Mouse (Mus musculus) granulocyte monocyte progenitor cell, adult 5-6 weeks (primary cell): ENCODE results near the gene Cdkal1. TPM values are rescaled to one million over a fixed set of nuclear protein-coding genes. Genes with fewer than 3 reads are reported as not detected.

Experiments
- ATAC-seq: replicated peaks from 2 replicates; pipeline ENCODE4 v1.8.0; 2016; ENCODE audit warnings: mild to moderate bottlenecking, moderate TSS enrichment, inconsistent platforms; ENCODE audit not compliant: poor library complexity, severe bottlenecking
- total RNA-seq, 2 experiments: library from RNA; stranded (forward) in 1 of 2; stranded (reverse) in 1 of 2; fragments of 200-712, 200-1000 nt in 1 of 2; fragments of >200 nt in 1 of 2; fragmentation: Nextera tagmentation in 1 of 2; gene quantifications; 2 replicates each; pipeline ENCODE4 v1.2.3; 2014 to 2017

Gene Cdkal1
- total RNA-seq, 2 experiments from 2014 or later, result 21.8 to 30.4 TPM

DNA sequence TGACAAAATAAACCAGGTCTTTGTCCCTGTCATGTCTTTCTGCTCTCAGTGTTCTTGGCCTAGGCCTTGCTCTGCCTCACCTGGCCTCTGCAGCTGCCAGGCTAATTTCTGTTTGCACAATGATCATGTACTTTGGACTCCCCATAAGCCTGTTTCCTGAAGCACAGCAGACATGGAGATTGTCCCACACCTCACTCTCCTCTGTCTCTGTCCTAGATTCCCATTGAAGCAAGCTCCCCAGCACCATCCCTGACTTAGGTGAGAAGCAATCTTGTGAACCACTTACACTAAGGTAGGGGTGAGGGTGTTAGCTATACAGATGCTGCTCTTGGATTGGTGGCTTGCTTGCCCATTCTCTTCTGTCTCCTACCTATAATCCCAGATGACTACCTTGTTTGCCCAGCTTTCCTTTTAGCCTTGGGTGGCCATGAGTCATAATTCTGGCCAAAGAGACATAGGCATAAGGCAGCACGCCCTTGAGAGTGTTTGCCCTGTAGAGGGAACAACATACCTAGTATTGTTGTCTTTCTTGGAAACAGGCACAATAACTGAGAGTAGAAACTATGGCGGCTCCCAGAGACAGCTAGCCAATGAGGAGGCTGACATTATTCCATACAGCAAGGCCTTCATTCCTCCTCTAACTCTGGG lies 692.5 kb downstream of the Cdkal1 start:
- no peak for ATAC-seq

DNA sequence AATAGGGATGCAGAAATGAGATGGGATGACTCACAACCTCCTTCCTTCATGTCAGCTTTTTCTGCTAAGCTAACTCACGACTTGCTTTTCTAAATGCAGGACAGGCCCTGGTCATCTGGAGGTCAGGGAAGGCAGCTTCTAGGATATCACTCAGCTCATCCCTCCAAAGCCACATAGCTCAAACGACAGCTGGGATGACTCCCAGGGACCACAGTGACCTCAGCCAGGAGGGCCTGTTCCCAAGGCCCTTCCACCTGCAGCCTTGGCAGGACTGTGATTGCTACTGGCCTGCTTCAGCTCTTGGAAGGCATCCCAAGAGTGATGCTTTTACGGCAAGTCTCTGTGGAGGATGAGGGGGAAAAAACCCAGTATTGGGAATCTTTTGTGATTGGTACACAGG lies 693.0 kb downstream of the Cdkal1 start:
- ATAC-seq, result no peak

DNA sequence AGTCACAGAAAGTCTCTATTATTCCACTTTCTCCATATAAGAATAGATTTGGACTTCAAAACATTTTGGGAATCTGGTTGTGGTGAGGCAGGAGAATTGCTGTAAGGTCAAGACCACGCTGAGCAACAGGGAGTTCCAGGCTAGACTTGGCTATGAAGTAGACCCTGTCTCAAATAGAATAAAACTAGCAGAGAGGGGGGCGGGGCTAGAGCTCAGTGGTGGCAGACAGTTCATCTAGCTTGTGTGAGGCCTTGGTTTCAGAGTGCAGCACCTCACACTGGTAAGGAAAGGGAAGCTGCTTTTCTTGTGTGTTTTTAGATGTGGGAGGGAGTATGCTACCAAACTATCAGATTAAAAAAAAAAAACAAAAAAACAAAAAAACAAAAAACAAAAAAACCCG lies 694.0 kb downstream of the Cdkal1 start:
- no peak for ATAC-seq

DNA sequence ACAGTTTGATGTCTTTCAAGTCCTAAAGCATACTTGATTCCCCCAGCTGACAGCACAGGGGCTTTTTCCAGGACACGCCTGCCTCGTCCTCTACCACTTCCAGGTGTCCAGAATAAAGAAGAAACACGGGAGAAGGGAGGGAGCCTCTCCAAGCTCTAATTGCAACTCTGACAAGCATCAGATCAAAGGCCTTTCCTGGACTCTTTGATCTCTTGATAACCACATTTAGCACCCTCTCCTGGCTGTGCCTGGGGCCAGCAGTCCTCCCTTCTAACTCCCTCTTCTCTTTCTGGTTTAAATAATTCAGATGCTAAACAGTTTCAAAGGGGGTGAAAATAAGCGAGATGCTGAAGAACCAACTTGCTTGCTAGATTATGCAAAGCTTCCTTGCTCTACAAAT lies 698.8 kb downstream of the Cdkal1 start:
- ATAC-seq, result no peak

DNA sequence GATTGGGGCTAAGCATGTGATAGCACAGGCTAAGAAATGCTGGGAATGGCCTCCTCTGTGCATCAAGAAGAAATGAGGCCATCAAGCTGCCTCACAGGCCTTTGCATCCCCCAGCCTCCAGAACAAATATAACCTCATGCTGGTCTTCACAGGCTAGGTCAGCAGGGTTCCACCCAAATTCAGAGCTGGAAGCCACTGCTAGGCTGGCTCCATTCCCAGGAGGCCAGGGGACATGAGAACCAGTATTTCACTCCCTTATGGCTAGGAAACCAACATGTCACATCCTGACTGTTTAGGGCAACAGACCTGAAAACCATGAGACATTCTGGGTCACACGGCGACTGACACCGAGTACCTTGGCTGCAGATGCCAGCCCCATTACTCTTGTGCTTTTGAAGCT lies 700.2 kb downstream of the Cdkal1 start:
- ATAC-seq, result no peak

DNA sequence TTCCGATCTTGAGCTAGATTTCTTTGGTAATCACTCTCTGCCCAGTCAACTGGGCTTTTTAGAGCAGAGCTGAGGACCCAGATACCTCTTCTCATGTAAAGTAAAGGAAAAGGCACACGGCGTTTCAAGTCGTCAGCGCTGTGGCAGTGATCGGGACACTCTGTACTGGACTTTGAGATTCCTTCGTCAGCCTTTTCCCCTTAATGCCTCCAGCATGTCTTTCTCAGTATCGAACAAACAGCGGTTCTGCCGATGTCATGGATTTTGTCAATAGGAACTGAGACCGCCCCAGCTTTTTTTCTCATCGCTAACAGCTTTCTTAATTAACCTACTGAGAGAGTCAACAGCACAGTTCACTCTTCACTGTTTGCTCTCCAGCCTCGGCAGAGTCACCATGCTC lies 705.4 kb downstream of the Cdkal1 start:
- no peak for ATAC-seq

DNA sequence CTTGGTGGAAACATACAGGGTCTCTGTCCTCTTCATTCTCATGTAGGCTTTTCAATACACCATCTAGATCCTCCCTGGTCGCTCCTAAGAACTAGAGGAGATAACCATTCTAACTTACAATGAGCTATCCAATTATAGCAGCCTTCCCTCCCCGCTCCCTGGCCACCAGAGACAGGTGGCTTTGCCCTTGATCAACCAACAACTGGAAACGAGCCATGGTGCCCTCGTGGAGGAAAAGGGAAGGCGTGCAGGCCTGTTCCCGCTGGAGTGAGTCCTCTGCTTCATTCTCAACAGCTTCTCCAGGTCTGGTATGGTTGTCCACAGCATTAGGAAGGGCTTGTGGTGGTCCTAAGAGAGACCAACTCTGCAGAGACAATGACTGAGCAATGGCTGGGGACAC lies 706.1 kb downstream of the Cdkal1 start:
- no peak for ATAC-seq

DNA sequence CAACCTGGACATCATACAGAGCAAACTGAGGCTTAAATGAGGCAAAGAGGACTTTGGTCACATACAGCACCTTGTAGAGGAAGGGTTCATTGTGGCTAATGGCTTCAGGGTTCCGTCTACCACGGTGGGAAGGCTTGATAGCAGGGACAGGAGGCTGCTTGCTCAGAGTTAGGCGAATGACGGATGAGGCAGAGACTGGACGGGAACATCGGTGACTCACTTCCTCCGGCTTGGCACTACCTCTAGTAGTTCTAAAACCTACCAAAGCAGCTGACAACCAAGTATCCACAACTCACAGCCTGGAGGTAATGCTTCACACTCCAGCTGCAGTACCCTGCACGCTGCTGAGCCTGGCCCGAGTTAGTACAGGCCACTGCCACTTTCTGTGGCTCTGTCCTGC lies 706.9 kb downstream of the Cdkal1 start:
- ATAC-seq, result no peak

Other genes with a start within 250 kb of the Cdkal1 start
- 19.8 and 22.6 TPM in 2 replicates for gene E2f3, start 130.4 kb upstream of the Cdkal1 start, total RNA-seq (2014; fragmentation: Nextera tagmentation)
- 8.7 and 11.2 TPM in 2 replicates for gene E2f3, start 130.4 kb upstream of the Cdkal1 start, total RNA-seq (2017)